Mouse (Mus musculus): ENCODE data around the gene Emp3. TPM values are rescaled to one million over a fixed set of nuclear protein-coding genes. Genes with fewer than 3 reads are reported as not detected.
"Not testable (repeated sequence)": the region's sequence is repeated elsewhere in the genome, so short reads cannot be mapped to it uniquely, and the experiment has no call there.

Emp3 gene
- total RNA-seq, 2 experiments from 2014 or later: 1.9 to 4.4 TPM

GRCm38 (mm10) chr7:45915011-45915410 lies 6.2 kb downstream of the Emp3 start:
- no peak for DNase-seq

DNA sequence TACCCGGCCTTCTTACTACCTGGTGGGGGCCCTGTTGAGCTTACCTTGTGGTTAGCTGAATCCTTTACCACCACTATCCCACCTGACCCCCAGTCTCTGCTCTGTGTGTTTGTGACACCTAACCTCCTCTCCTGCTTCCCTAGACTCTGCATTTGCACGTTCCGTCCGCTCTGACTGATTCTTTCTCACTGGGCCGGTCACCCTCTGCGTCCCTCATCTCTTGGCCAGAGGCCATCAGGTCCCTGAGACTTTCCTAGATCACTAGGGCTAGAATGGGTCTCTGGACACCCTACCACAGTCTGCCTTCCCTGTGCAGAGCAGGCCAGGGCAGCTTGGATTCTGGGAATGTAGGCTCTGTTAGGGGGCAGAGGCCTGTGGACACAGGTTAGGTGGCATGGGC lies 7.1 kb downstream of the Emp3 start:
- DNase-seq: no peak

GRCm38 (mm10) chr7:45909145-45909544 lies 12.1 kb downstream of the Emp3 start:
- DNase-seq: no peak

DNA sequence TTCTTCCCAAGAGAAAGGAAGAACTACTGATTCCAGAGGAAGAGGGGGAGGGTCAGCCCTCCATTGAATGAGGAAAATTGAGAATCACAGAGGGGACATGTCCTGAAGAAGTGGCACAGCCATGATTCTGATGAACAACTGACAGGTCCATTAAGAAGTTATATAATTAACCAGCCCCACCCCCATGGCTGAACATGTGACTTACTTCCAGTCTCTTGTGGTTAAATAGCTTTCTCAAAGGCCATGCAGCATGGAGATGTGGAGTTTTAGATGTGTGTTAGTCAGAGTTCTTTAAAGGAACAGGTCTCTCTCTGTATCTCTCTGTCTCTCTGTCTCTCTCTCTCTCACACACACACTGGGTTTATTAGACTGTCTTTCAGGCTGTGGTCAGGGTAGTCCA lies 12.8 kb downstream of the Emp3 start:
- DNase-seq: no peak

DNA sequence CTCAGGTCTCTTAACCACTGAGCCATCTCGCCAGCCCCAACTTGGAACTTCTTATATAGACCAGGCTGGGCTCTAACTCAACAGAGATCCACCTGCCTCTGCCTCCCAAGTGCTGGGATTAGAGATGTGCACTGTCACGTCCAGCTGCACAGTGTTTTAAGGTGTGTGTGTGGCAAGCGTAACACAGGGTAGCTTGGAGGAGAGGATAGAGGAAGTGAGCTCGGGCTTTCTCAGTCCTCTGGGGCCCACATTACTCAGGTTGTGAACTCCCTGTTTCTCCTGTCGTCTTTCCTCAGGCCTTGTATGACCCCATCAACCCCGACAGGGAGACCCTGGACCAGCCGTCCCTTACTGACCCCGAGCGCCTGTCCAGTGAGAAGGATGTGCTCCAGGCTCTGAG lies 14.6 kb downstream of the Emp3 start:
- DNase-seq: no peak

GRCm38 (mm10) chr7:45902481-45903002 lies 18.7 kb downstream of the Emp3 start:
- DNase-seq: no peak

DNA sequence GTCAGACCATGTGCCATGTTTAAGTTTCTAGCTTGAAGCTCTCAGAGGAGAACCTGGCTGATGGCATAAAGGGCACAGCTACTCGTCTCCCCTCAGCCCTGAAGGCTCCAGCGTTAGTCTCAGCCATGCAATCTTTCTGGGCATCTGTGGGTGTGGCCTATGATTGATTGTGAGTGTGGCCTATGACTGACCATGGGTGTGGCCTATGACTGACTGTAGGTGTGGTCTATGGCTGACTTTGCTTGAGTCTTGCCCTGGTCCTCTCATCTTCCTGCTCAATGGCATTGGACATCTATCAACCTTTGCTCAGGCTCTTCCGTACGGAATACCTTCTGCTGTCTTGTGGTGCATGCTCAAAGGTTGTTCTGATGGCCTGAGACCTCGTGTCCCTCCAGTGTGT lies 19.6 kb downstream of the Emp3 start:
- no peak for DNase-seq

DNA sequence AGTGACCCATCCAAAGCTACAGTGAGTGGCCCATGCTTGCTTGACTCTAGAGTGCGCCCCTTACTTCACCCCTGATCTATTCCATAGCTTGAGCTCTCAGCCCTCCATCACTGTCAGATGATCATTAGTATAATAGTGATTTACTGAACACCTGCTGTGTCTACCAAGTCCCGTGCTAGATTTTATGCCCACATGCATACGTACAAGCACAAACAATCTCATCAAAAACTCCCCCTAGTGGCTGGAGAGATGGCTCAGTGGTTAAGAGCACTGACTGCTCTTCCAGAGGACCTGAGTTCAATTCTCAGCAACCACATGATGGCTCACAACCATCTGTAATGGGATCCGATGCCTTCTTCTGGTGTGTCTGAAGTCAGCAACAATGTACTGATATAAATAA lies 23.1 kb downstream of the Emp3 start:
- not testable (repeated sequence) for DNase-seq

GRCm38 (mm10) chr7:45897258-45897757 lies 23.9 kb downstream of the Emp3 start:
- peak; percentile 60 to 61 for DNase-seq

- peak; percentile 94 to 96 for DNase-seq
These were observed 24.5 kb downstream of the Emp3 start, which contains the start of the genes Syngr4 and Tmem143 for GRCm38 (mm10) chr7:45896517-45897257. Gene Syngr4 (minus strand): TSS chr7:45896714. Gene Tmem143 (plus strand): TSS chr7:45896941.

DNA sequence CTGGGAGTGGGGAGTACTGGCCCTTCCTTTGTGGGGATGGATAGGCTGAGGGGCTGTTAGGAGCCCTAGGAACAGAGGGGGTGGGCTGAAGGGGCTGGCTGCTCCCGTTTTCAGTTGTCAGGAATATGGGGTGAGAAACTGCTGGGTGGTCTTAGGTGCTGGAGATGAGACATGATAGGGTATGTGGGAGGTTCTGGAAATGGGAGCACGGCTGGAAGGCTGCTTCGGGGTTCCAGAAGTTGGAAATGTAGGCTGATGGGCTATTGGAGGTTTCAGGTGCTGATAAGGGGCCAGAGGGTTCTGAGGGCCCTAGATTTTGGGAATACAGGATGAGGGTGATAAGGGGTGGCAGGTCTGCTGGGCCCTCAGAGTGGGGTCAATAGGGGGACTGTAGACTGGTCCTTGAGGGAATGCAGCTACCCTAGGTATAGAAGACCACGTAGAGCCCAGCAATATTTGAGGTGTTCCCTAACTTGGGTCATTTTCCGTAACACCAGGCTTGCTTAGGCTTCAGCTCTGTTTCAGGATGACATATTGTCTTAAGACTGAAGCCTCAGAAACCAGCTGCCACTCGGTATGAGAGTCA lies 25.2 kb downstream of the Emp3 start:
- DNase-seq: no peak

DNA sequence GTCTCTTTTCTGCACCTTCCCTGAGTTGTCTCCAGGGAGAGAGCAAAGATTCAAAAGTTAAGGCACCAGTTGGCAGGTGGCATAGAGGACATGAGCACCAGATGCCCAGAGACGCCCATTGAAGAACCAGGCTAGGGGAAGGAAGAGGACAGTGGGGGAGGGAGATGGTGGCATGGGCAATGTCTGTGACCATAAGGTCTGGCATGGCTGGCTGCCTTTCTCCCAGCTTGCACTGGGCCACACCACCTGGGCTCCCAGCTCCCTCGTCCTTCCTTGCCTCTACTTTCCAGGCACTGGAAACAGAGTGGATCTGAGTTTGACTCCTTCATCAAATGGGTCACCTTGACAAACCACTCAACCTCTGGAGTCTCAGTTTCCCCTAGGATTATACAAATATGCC lies 28.6 kb downstream of the Emp3 start:
- no peak for DNase-seq

- no peak for DNase-seq
These were observed 34.0 kb downstream of the Emp3 start for GRCm38 (mm10) chr7:45887246-45887645.

DNA sequence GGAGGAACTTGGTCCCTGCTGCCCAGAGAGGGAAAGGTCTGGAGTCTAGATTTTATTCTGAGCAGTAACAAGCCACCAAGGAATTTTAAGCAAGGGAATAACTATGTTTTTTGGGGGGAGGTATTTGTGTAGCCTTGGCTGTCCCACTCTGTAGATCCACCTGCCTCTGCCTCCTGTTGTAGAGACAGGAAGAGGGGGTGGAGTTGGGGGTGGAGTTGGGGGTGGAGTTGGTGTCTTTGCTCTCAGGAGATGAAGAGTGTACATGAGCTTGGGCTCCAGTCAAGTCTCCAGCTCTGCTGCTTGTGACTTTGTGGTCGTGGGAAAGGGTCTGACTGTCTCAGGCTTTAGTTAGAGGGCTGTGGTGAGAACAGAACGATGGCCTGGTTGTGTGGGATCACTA lies 40.2 kb downstream of the Emp3 start:
- DNase-seq: no peak

GRCm38 (mm10) chr7:45880531-45880930 lies 40.7 kb downstream of the Emp3 start:
- no peak for DNase-seq

DNA sequence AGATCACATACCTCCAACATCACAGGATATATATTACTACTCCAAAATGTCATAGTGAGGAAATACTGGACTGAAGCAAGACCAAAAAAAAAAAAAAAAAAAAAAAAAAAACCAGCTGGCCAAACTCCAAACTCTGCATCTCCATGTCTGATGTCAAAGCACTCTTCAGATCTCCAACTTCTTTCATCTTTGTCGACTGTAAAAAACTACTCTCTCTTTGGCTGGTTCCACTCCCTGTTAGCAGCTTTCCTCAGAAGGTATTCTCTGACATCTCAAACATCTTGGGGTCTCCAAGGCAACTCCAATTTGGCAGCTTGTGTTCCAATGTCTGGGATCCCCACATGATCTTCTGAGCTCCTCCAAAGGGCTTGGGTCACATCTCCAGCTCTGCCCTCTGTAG lies 42.9 kb downstream of the Emp3 start, which contains the start of gene Grin2d:
Gene Grin2d, minus strand, starts transcription at position 101 of the 400 bp plus-strand sequence.
- not testable (repeated sequence) for DNase-seq

GRCm38 (mm10) chr7:45876895-45877294 lies 44.3 kb downstream of the Emp3 start:
- no peak for DNase-seq

GRCm38 (mm10) chr7:45873061-45873947 lies 47.9 kb downstream of the Emp3 start:
- DNase-seq: peak; percentile 52 to 62

GRCm38 (mm10) chr7:45872624-45873023 lies 48.6 kb downstream of the Emp3 start, which contains the start of gene Kdelr1:
Gene Kdelr1 (plus strand): TSS chr7:45872772.
- DNase-seq: peak; percentile 89 to 90

GRCm38 (mm10) chr7:45870282-45871058 lies 50.7 kb downstream of the Emp3 start:
- DNase-seq: no peak

GRCm38 (mm10) chr7:45869787-45870186 lies 51.4 kb downstream of the Emp3 start:
- no peak for DNase-seq

All from layer of hippocampus, postnatal 36 days (tissue).